8 mouse cellular contexts compared by ENCODE assay signal in genomic region chr16:44615878-44616206, GRCm38 (mm10). TPM values are rescaled to one million over a fixed set of nuclear protein-coding genes. Genes with fewer than 3 reads are reported as not detected.
DNase-seq lines count a peak whose midpoint lies in the region; ATAC-seq and TF ChIP-seq lines count a peak whose summit lies in the region.

No protein-coding gene starts in this region.

- H3K27ac ChIP-seq in heart, embryonic 16.5 days (ENCODE audit: low read length) = peak overlapping the region; percentile 74
- peak overlapping the region; percentile 85 for H3K27ac ChIP-seq in limb, embryonic 14.5 days (replicated peaks; ENCODE audit: low read depth, low read length)
- 0 out of 2 replicates have a peak overlapping the region, but pooled peaks have one; percentile 42 for H3K27ac ChIP-seq in stomach, postnatal 0 days (replicated peaks)

- peak; percentile 37 for DNase-seq in adrenal gland, postnatal 14 days
- no peak for DNase-seq in adrenal gland, adult 18-20 months (ENCODE audit: low spot score in 2 of 2)
- peak; percentile 58 for DNase-seq in embryo, embryonic 11.5 days (ENCODE audit: low read depth, low spot score)
- peak; percentile 92 for DNase-seq in limb, embryonic 14.5 days (ENCODE audit: low spot score)
- no peak for DNase-seq in stomach, postnatal 0 days (ENCODE audit: low spot score)
- DNase-seq in yolk sac, embryonic 10.5 days (ENCODE audit: low spot score) = no peak
- DNase-seq in ovary, adult 18-20 months (ENCODE audit: low spot score) = no peak

- peaks cover 22% of the 10 kb centered on the region for H3K4me1 ChIP-seq in heart, embryonic 16.5 days (ENCODE audit: control insufficient read depth, insufficient read depth, low read length)
- H3K4me1 ChIP-seq in limb, embryonic 14.5 days (ENCODE audit: control insufficient read depth, insufficient read depth, low read length) = peaks cover 78% of the 10 kb centered on the region
- H3K4me1 ChIP-seq in stomach, postnatal 0 days (replicated peaks; ENCODE audit: control insufficient read depth, insufficient read depth) = peaks cover 3% of the 10 kb centered on the region; the same call in 1 of the 2 replicates

- H3K4me2 ChIP-seq in heart, embryonic 16.5 days (ENCODE audit: low read depth, low read length) = no peak overlapping the region
- peak overlapping the region; percentile 44 for H3K4me2 ChIP-seq in limb, embryonic 14.5 days (replicated peaks; ENCODE audit: low read depth, low read length, severe bottlenecking)
- 0 out of 2 replicates have a peak overlapping the region, but pooled peaks have one; percentile 4 for H3K4me2 ChIP-seq in stomach, postnatal 0 days (replicated peaks; ENCODE audit: low read depth)

- no peak for TF ChIP-seq CTCF in stomach, postnatal 0 days (IDR thresholded peaks at IDR 0.05; ENCODE audit: low read depth)

- H3K9me3 ChIP-seq in heart, embryonic 16.5 days (replicated peaks; ENCODE audit: control insufficient read depth, low read length) = no peaks in the 10 kb centered on the region
- no peaks in the 10 kb centered on the region for H3K9me3 ChIP-seq in limb, embryonic 14.5 days (ENCODE audit: control insufficient read depth, low read length)
- no peaks in the 10 kb centered on the region for H3K9me3 ChIP-seq in stomach, postnatal 0 days (ENCODE audit: control insufficient read depth, low read length)

- WGBS in heart, embryonic 16.5 days = 5% methylated on average over 3 of the region's 3 CpGs
- 6% methylated on average over 3 of the region's 3 CpGs for WGBS in limb, embryonic 14.5 days
- 16% methylated on average over 3 of the region's 3 CpGs for WGBS in stomach, postnatal 0 days

- no peak for TF ChIP-seq POLR2A in limb, embryonic 14.5 days (IDR thresholded peaks at IDR 0.05; ENCODE audit: borderline replicate concordance, extremely low read depth, insufficient read depth, insufficient read length)

- no peak overlapping the region for H3K9ac ChIP-seq in heart, embryonic 16.5 days (ENCODE audit: low read length)
- H3K9ac ChIP-seq in limb, embryonic 14.5 days (ENCODE audit: low read depth, low read length, severe bottlenecking) = no peak overlapping the region
- H3K9ac ChIP-seq in stomach, postnatal 0 days (ENCODE audit: low read length) = no peak overlapping the region

- peak; percentile 30 for ATAC-seq in heart, embryonic 16.5 days (replicated peaks; ENCODE audit: extremely low read depth, insufficient read depth, low FRiP score)
- ATAC-seq in limb, embryonic 14.5 days (ENCODE audit: low FRiP score, low read depth) = peak; percentile 74
- ATAC-seq in stomach, postnatal 0 days (ENCODE audit: low FRiP score, low TSS enrichment) = no peak; the same call in 1 of the 2 replicates

- H3K36me3 ChIP-seq in heart, embryonic 16.5 days (ENCODE audit: control insufficient read depth, insufficient read depth) = no peaks in the 10 kb centered on the region
- H3K36me3 ChIP-seq in limb, embryonic 14.5 days (ENCODE audit: control insufficient read depth, insufficient read depth, low read length) = no peaks in the 10 kb centered on the region
- H3K36me3 ChIP-seq in stomach, postnatal 0 days (ENCODE audit: control insufficient read depth, insufficient read depth, low read length) = no peaks in the 10 kb centered on the region

- TF ChIP-seq EP300 in stomach, postnatal 0 days (optimal IDR thresholded peaks at IDR 0.05) = no peak

- no peaks in the 10 kb centered on the region for H3K27me3 ChIP-seq in heart, embryonic 16.5 days (ENCODE audit: control insufficient read depth, insufficient read depth, low read length)
- H3K27me3 ChIP-seq in limb, embryonic 14.5 days (ENCODE audit: control insufficient read depth, insufficient read depth, low read length) = no peaks in the 10 kb centered on the region
- no peaks in the 10 kb centered on the region for H3K27me3 ChIP-seq in stomach, postnatal 0 days (ENCODE audit: control insufficient read depth, insufficient read depth, low read length)

- H3K4me3 ChIP-seq in heart, embryonic 16.5 days (ENCODE audit: low read length) = no peak overlapping the region
- H3K4me3 ChIP-seq in limb, embryonic 14.5 days (replicated peaks; ENCODE audit: low read length) = peak overlapping the region; percentile 9; the same call in 1 of the 2 replicates
- H3K4me3 ChIP-seq in stomach, postnatal 0 days (ENCODE audit: low read depth, low read length) = no peak overlapping the region

RNA-seq across cellular contexts. Expression of gene Boc, which starts 57.1 kb away (rescaled TPM):
- 43.0 and 46.3 TPM in 2 replicates for total RNA-seq in adrenal gland, postnatal 14 days (2021)
- 10 to 100 TPM; 25.2 to 48.5 TPM for total RNA-seq in adrenal gland, adult 18-20 months (2021)
- polyA plus RNA-seq in heart, embryonic 16.5 days (2015; fragmentation: Nextera tagmentation; extraction: Ambion mirVana) = 8.3 and 9.2 TPM in 2 replicates
- 91.4 and 121 TPM in 2 replicates for polyA plus RNA-seq in limb, embryonic 14.5 days (2012; rRNA removed)
- 59.8 and 72.3 TPM in 2 replicates for polyA plus RNA-seq in limb, embryonic 14.5 days (2014; fragmentation: Nextera tagmentation; extraction: Ambion mirVana)
- polyA plus RNA-seq in stomach, postnatal 0 days (2015; fragmentation: Nextera tagmentation; extraction: Ambion mirVana) = 5.9 and 6.1 TPM in 2 replicates

Comparison
In these comparisons a context has a peak if more than half of its experiments do, and no peak if none do; other contexts are left out.
1. DNase-seq: peak in adrenal gland, postnatal 14 days (single experiment), embryo, embryonic 11.5 days (single experiment) and limb, embryonic 14.5 days (single experiment); none in adrenal gland, adult 18-20 months (0 of 2), stomach, postnatal 0 days (single experiment), yolk sac, embryonic 10.5 days (single experiment) and ovary, adult 18-20 months (single experiment).
2. Peak in every context shown above with its lines, with median percentiles within 50 percentile points of each other: H3K27ac ChIP-seq.